Mouse (Mus musculus): ENCODE measurements at regions not wholly inside any gene's neighbourhood (a gene's known extent, or its start where the extent isn't known, plus 50 kb on each side); places are given as distances from the start of the nearest gene placed in this dataset.

DNA sequence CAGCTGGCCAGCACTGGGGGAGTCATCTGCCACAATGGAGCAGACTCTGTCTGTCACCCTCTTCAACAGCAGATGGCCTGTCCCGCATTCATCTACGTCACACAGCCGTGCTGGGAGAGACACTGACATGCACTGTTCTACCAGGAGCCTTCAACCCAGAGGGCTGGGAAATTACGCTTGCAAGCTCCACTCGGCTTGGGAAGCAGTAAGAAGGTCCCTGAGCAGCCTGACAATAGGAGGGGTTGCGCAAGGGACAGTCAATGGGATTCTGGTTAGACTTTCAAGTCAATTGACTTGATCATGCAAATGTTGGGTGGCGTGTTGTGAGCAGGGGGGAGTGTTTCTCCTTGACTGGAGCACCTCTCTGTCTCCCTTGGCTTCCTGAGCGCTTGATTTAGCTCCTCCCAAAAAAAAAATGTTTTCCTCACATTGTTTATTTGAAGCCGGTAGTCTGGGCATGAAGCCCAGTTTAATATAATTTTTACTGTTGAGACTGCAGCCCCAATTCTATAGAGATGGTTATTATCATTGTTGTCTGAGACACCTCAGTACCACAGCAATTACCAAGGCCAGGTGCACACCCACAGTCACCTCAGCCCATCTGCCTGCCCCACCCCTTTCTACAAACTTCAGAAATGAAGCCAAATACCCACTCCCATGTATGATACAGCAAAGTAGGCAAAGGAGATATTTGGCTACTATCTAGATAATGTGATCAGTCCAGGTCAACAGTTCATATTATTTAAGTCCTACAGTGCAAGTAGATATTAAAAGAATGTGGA lies 99.9 kb upstream of the Klf3 start:
- no peak for TF ChIP-seq GATA1 (IDR thresholded peaks at IDR 0.05; ENCODE audit: low read length)

- no peak for TF ChIP-seq GATA1 (IDR thresholded peaks at IDR 0.05; ENCODE audit: low read length)
Measured at GRCm38 (mm10) chr5:64704144-64704543, 99.0 kb upstream of the Klf3 start.

GRCm38 (mm10) chr5:64706586-64706985 lies 96.6 kb upstream of the Klf3 start:
- TF ChIP-seq GATA1 (IDR thresholded peaks at IDR 0.05; ENCODE audit: low read length), result no peak

- no peak for TF ChIP-seq GATA1 (IDR thresholded peaks at IDR 0.05; ENCODE audit: low read length)
Measured at GRCm38 (mm10) chr5:64709146-64709545, 94.0 kb upstream of the Klf3 start.

DNA sequence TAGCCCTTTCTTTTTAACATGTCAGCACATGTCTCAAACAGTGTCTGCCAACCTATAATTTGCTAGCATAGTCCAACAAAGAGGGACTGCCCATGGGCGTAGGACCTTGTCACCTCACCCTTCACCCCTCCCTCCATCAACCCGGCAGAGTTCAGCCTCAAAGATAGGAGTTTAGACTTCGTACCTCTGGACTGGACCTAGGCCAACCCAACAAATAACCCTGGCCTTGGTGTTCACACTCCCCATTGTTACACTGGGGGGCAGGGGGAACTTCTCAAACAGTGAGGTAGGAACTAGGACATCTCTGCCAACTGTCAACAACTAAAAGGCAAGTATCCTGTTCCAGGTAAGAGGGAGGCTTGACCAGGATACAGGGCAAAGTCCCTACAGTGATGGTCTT lies 93.0 kb upstream of the Klf3 start:
- TF ChIP-seq GATA1 (IDR thresholded peaks at IDR 0.05; ENCODE audit: low read length), result no peak

DNA sequence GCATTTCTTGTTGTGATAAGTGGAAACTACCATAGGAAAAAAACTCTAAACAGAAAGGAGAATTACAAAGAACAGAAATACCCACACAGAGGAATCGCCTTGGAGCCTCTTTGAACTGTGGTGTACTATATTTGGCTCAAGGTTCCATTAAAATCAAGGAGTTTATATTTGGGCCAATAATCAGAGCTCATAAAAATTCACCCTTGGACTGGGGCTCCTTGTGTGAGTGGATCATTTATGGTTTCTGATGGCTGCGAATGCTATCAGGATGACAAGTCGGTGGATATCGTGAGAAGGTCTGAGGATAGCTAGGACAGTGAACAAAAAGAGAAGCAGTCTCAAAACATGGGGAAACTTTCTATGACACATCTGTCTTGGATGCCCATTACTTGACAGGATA lies 92.2 kb upstream of the Klf3 start:
- TF ChIP-seq GATA1 (IDR thresholded peaks at IDR 0.05; ENCODE audit: low read length), result no peak

DNA sequence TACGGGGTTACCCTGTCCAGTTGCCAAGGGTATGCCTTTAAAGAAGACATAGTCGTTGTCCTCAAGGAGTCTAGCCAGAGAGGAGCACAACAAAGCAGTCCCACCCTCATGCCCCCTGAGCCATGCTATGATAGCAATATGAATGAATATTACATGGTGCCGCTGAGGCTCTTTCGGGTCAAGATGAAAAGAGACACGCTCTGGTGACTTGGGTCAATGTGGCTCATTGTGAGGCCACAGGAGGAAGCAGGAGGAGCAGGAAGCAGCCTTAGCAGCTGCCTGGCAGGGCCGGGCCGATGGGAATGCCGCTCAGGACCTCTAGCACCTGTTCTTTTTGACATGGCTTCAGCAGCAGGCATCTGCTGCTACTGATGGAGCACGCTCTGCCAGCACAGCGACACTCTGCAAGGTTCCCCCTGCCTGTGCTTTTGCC lies 89.0 kb upstream of the Klf3 start:
- no peak for TF ChIP-seq GATA1 (IDR thresholded peaks at IDR 0.05; ENCODE audit: low read length)

GRCm38 (mm10) chr5:64714710-64715109 lies 88.5 kb upstream of the Klf3 start:
- TF ChIP-seq GATA1 (IDR thresholded peaks at IDR 0.05; ENCODE audit: low read length), result no peak

DNA sequence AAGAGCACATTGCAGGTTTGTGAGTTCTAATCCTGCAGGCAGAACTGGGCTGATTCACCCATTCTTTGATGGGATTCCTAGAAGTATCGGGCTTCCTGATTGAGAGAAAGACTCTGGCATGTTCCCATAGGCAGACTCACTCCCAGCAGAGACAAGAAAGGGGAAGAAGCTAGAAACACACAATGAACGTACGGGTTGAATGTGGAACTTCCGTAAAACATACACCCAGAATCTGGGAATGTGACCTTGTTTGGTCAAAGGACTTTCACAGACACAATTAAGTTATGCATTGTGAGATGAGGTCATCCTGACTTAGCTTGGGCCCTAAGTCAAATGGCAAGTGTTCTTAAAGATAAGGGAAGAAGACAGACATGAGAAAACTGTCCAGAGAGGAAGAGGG lies 86.6 kb upstream of the Klf3 start:
- TF ChIP-seq GATA1 (IDR thresholded peaks at IDR 0.05; ENCODE audit: low read length), result no peak

GRCm38 (mm10) chr5:64722211-64722610 lies 81.0 kb upstream of the Klf3 start:
- no peak for TF ChIP-seq GATA1 (IDR thresholded peaks at IDR 0.05; ENCODE audit: low read length)

GRCm38 (mm10) chr5:64727847-64728246 lies 75.3 kb upstream of the Klf3 start:
- TF ChIP-seq GATA1 (IDR thresholded peaks at IDR 0.05; ENCODE audit: low read length), result no peak

GRCm38 (mm10) chr5:64732356-64732755 lies 70.8 kb upstream of the Klf3 start:
- no peak for TF ChIP-seq GATA1 (IDR thresholded peaks at IDR 0.05; ENCODE audit: low read length)

- no peak for TF ChIP-seq GATA1 (IDR thresholded peaks at IDR 0.05; ENCODE audit: low read length)
Measured at GRCm38 (mm10) chr5:64736985-64737384, 66.2 kb upstream of the Klf3 start.

- no peak for TF ChIP-seq GATA1 (IDR thresholded peaks at IDR 0.05; ENCODE audit: low read length)
Measured at GRCm38 (mm10) chr5:64738096-64738780, 65.0 kb upstream of the Klf3 start.

- TF ChIP-seq GATA1 (IDR thresholded peaks at IDR 0.05; ENCODE audit: low read length), result no peak
Measured at GRCm38 (mm10) chr5:64738781-64739310, 64.3 kb upstream of the Klf3 start.

GRCm38 (mm10) chr5:64739311-64740261 lies 63.6 kb upstream of the Klf3 start:
- TF ChIP-seq GATA1 (IDR thresholded peaks at IDR 0.05; ENCODE audit: low read length), result no peak

Measured in G1E-ER4 (cell line).